Mouse (Mus musculus): ENCODE data around the gene Ttc21a. TPM values are rescaled to one million over a fixed set of nuclear protein-coding genes. Genes with fewer than 3 reads are reported as not detected.
"Not testable (repeated sequence)": the region's sequence is repeated elsewhere in the genome, so short reads cannot be mapped to it uniquely, and the experiment has no call there.

The Ttc21a gene
- polyA plus RNA-seq, 1 experiment from 2014 or later: 1.2 TPM

GRCm38 (mm10) chr9:120009871-120010270 is 72.5 kb downstream of the Ttc21a start:
- Histone ChIP-seq H3K9me3 (no peaks in the 10 kb centered on the region), H3K36me3 (no peaks in the 10 kb centered on the region), H3K27ac (no peak overlapping the region), H3K9ac (no peak overlapping the region), H3K4me2 (no peak overlapping the region), H3K4me3 (no peak overlapping the region), H3K27me3 (0 out of 2 replicates have a peak, but pooled peaks cover 18% of the 10 kb centered on the region), H3K4me1 (replicated peaks) (peaks cover 8% of the 10 kb centered on the region; the same call in 1 of the 2 replicates)
- no peak for ATAC-seq (ENCODE audit: low FRiP score)
- WGBS: 98% methylated on average over 3 of the region's 3 CpGs

- Histone ChIP-seq H3K9me3 (no peaks in the 10 kb centered on the region), H3K4me3 (peak overlapping the region; percentile 45), H3K4me1 (replicated peaks) (peaks cover 8% of the 10 kb centered on the region; the same call in 1 of the 2 replicates), H3K9ac (peak overlapping the region; percentile 64), H3K27me3 (0 out of 2 replicates have a peak, but pooled peaks cover 22% of the 10 kb centered on the region), H3K36me3 (no peaks in the 10 kb centered on the region), H3K4me2 (peak overlapping the region; percentile 71), H3K27ac (peak overlapping the region; percentile 84)
- 2% methylated on average over 59 of the region's 60 CpGs for WGBS
- ATAC-seq (ENCODE audit: low FRiP score): peak; percentile 93
Measured at GRCm38 (mm10) chr9:120010781-120011511, 73.5 kb downstream of the Ttc21a start.

GRCm38 (mm10) chr9:120011533-120011932 is 74.1 kb downstream of the Ttc21a start:
- H3K9ac ChIP-seq: peak overlapping the region; percentile 64
- peak overlapping the region; percentile 71 for H3K4me2 ChIP-seq
- no peaks in the 10 kb centered on the region for H3K36me3 ChIP-seq
- ATAC-seq (ENCODE audit: low FRiP score): peak; percentile 76
- H3K27me3 ChIP-seq: 0 out of 2 replicates have a peak, but pooled peaks cover 22% of the 10 kb centered on the region
- H3K4me3 ChIP-seq: peak overlapping the region; percentile 45
- H3K27ac ChIP-seq: peak overlapping the region; percentile 84
- peaks cover 8% of the 10 kb centered on the region; the same call in 1 of the 2 replicates for H3K4me1 ChIP-seq (replicated peaks)
- H3K9me3 ChIP-seq: no peaks in the 10 kb centered on the region
- 1% methylated on average over 10 of the region's 10 CpGs for WGBS

GRCm38 (mm10) chr9:120012161-120012560 is 74.8 kb downstream of the Ttc21a start:
- not testable (repeated sequence) for ATAC-seq (ENCODE audit: low FRiP score); H3K27ac ChIP-seq
- 94% methylated on average over 6 of the region's 6 CpGs for WGBS

GRCm38 (mm10) chr9:120012781-120013180 is 75.4 kb downstream of the Ttc21a start:
- Histone ChIP-seq H3K9me3 (no peaks in the 10 kb centered on the region), H3K4me1 (replicated peaks) (peaks cover 12% of the 10 kb centered on the region), H3K27ac (no peak overlapping the region), H3K27me3 (0 out of 2 replicates have a peak, but pooled peaks cover 22% of the 10 kb centered on the region), H3K4me3 (no peak overlapping the region), H3K36me3 (no peaks in the 10 kb centered on the region), H3K9ac (no peak overlapping the region), H3K4me2 (no peak overlapping the region)
- no peak for ATAC-seq (ENCODE audit: low FRiP score)
- WGBS: 85% methylated on average over 5 of the region's 5 CpGs

More at GRCm38 (mm10) chr9:120012161-120012560, 74.8 kb downstream of the Ttc21a start:
- not testable (repeated sequence) for H3K9me3 ChIP-seq, H3K36me3 ChIP-seq, H3K4me2 ChIP-seq, H3K9ac ChIP-seq, H3K4me3 ChIP-seq
- Histone ChIP-seq H3K27me3 (0 out of 2 replicates have a peak, but pooled peaks cover 22% of the 10 kb centered on the region), H3K4me1 (replicated peaks) (peaks cover 11% of the 10 kb centered on the region)

GRCm38 (mm10) chr9:120013251-120013820 is 75.9 kb downstream of the Ttc21a start:
- Histone ChIP-seq H3K27me3 (0 out of 2 replicates have a peak, but pooled peaks cover 22% of the 10 kb centered on the region), H3K36me3 (no peaks in the 10 kb centered on the region), H3K9me3 (no peaks in the 10 kb centered on the region), H3K27ac (no peak overlapping the region), H3K4me3 (no peak overlapping the region), H3K9ac (no peak overlapping the region), H3K4me2 (no peak overlapping the region), H3K4me1 (replicated peaks) (peaks cover 12% of the 10 kb centered on the region)
- WGBS: 74% methylated on average over 11 of the region's 11 CpGs
- no peak for ATAC-seq (ENCODE audit: low FRiP score)

GRCm38 (mm10) chr9:120014828-120015227 is 77.4 kb downstream of the Ttc21a start:
- Histone ChIP-seq H3K27me3 (0 out of 2 replicates have a peak, but pooled peaks cover 30% of the 10 kb centered on the region), H3K4me2 (no peak overlapping the region), H3K4me1 (replicated peaks) (peaks cover 12% of the 10 kb centered on the region), H3K36me3 (no peaks in the 10 kb centered on the region), H3K27ac (no peak overlapping the region), H3K9ac (no peak overlapping the region), H3K9me3 (no peaks in the 10 kb centered on the region), H3K4me3 (no peak overlapping the region)
- WGBS: 59% methylated on average over 6 of the region's 6 CpGs
- no peak for ATAC-seq (ENCODE audit: low FRiP score)

- no peaks in the 10 kb centered on the region for H3K9me3 ChIP-seq
- H3K27ac ChIP-seq: no peak overlapping the region
- H3K4me2 ChIP-seq: no peak overlapping the region
- 61% methylated on average over 10 of the region's 10 CpGs for WGBS
- H3K4me1 ChIP-seq (replicated peaks): peaks cover 4% of the 10 kb centered on the region; the same call in 1 of the 2 replicates
- H3K36me3 ChIP-seq: no peaks in the 10 kb centered on the region
- no peak overlapping the region for H3K4me3 ChIP-seq
- ATAC-seq (ENCODE audit: low FRiP score): no peak
- H3K9ac ChIP-seq: peak overlapping the region; percentile 10; the same call in 1 of the 2 replicates
- 0 out of 2 replicates have a peak, but pooled peaks cover 30% of the 10 kb centered on the region for H3K27me3 ChIP-seq
Measured at GRCm38 (mm10) chr9:120016956-120017355, 79.5 kb downstream of the Ttc21a start.

Other genes starting within 250 kb of the Ttc21a start
- 1.6 and 2.2 TPM in 2 replicates for gene Scn10a, start 218.3 kb upstream of the Ttc21a start, polyA plus RNA-seq (2015; fragmentation: Nextera tagmentation; extraction: Ambion mirVana)
- 0.04 and 0.14 TPM in 2 replicates for gene Scn11a, start 112.2 kb upstream of the Ttc21a start, polyA plus RNA-seq (2015; fragmentation: Nextera tagmentation; extraction: Ambion mirVana)
- 63.2 and 65.3 TPM in 2 replicates for gene Wdr48, start 42.7 kb upstream of the Ttc21a start, polyA plus RNA-seq (2015; fragmentation: Nextera tagmentation; extraction: Ambion mirVana)
- gene Gorasp1, start within 50 bp of the Ttc21a start, polyA plus RNA-seq (2015; fragmentation: Nextera tagmentation; extraction: Ambion mirVana): 26.0 and 27.9 TPM in 2 replicates
- gene Csrnp1, start 47.1 kb downstream of the Ttc21a start, polyA plus RNA-seq (2015; fragmentation: Nextera tagmentation; extraction: Ambion mirVana): 1.2 and 1.7 TPM in 2 replicates
- 0.04 and 0.09 TPM in 2 replicates for gene Xirp1, start 86.0 kb downstream of the Ttc21a start, polyA plus RNA-seq (2015; fragmentation: Nextera tagmentation; extraction: Ambion mirVana)
- gene Cx3cr1, start 132.3 kb downstream of the Ttc21a start, polyA plus RNA-seq (2015; fragmentation: Nextera tagmentation; extraction: Ambion mirVana): 8.9 and 9.5 TPM in 2 replicates
- not detected in 2 replicates for gene Ccr8, start 154.5 kb downstream of the Ttc21a start, polyA plus RNA-seq (2015; fragmentation: Nextera tagmentation; extraction: Ambion mirVana)
- 35.5 and 42.2 TPM in 2 replicates for gene Slc25a38, start 172.8 kb downstream of the Ttc21a start, polyA plus RNA-seq (2015; fragmentation: Nextera tagmentation; extraction: Ambion mirVana)
- 905 and 920 TPM in 2 replicates for gene Rpsa, start 190.1 kb downstream of the Ttc21a start, polyA plus RNA-seq (2015; fragmentation: Nextera tagmentation; extraction: Ambion mirVana)
- not detected in 2 replicates for gene Mobp, start 212.1 kb downstream of the Ttc21a start, polyA plus RNA-seq (2015; fragmentation: Nextera tagmentation; extraction: Ambion mirVana)